Mouse (Mus musculus): ENCODE data around the gene Ttc12. TPM values are rescaled to one million over a fixed set of nuclear protein-coding genes. Genes with fewer than 3 reads are reported as not detected.

Gene Ttc12
- polyA plus RNA-seq, 1 experiment from 2014 or later, result 2.0 TPM

- WGBS, result 69% methylated on average over 3 of the region's 3 CpGs
- no peak overlapping the region for H3K9ac ChIP-seq
- H3K27me3 ChIP-seq, result no peaks in the 10 kb centered on the region
- no peak overlapping the region for H3K27ac ChIP-seq
- H3K9me3 ChIP-seq, result no peaks in the 10 kb centered on the region
- no peaks in the 10 kb centered on the region for H3K4me1 ChIP-seq
- no peak overlapping the region for H3K4me3 ChIP-seq
- no peak overlapping the region for H3K4me2 ChIP-seq
- ATAC-seq (ENCODE audit: insufficient number of reproducible peaks, insufficient read depth, low FRiP score, low TSS enrichment, low read depth), result no peak
- H3K36me3 ChIP-seq, result no peaks in the 10 kb centered on the region
Observed at GRCm38 (mm10) chr9:49450491-49450890, 35.5 kb downstream of the Ttc12 start.

- Histone ChIP-seq H3K4me3 (no peak overlapping the region), H3K9me3 (no peaks in the 10 kb centered on the region), H3K36me3 (no peaks in the 10 kb centered on the region), H3K4me1 (peaks cover 5% of the 10 kb centered on the region; the same call in 1 of the 2 replicates), H3K27ac (no peak overlapping the region), H3K4me2 (no peak overlapping the region), H3K9ac (no peak overlapping the region), H3K27me3 (no peaks in the 10 kb centered on the region)
- no peak for ATAC-seq (ENCODE audit: insufficient number of reproducible peaks, insufficient read depth, low FRiP score, low TSS enrichment, low read depth)
- WGBS, result 75% methylated on average over 3 of the region's 3 CpGs
Observed at GRCm38 (mm10) chr9:49442621-49443020, 43.4 kb downstream of the Ttc12 start.

- Histone ChIP-seq H3K27me3 (no peaks in the 10 kb centered on the region), H3K27ac (no peak overlapping the region), H3K4me3 (no peak overlapping the region), H3K4me1 (peaks cover 2% of the 10 kb centered on the region; the same call in 1 of the 2 replicates), H3K9me3 (no peaks in the 10 kb centered on the region), H3K36me3 (no peaks in the 10 kb centered on the region), H3K9ac (no peak overlapping the region), H3K4me2 (no peak overlapping the region)
- no peak for ATAC-seq (ENCODE audit: insufficient number of reproducible peaks, insufficient read depth, low FRiP score, low TSS enrichment, low read depth)
- WGBS, result 60% methylated on average over 5 of the region's 5 CpGs
Observed at GRCm38 (mm10) chr9:49427478-49427877, 58.5 kb downstream of the Ttc12 start.

- Histone ChIP-seq H3K27ac (no peak within 1 kb of the TSS), H3K4me1 (peaks cover 2% of the 10 kb centered on the region; the same call in 1 of the 2 replicates), H3K4me3 (no peak within 1 kb of the TSS), H3K36me3 (no peaks in the 10 kb centered on the region), H3K9ac (no peak within 1 kb of the TSS), H3K4me2 (no peak within 1 kb of the TSS), H3K9me3 (no peaks in the 10 kb centered on the region), H3K27me3 (no peaks in the 10 kb centered on the region)
- WGBS, result 62% methylated on average over 7 of the region's 7 CpGs
- no peak for ATAC-seq (ENCODE audit: insufficient number of reproducible peaks, insufficient read depth, low FRiP score, low TSS enrichment, low read depth)
Observed at GRCm38 (mm10) chr9:49426921-49427320, 59.1 kb downstream of the Ttc12 start, which contains the start of gene Ankk1. Ankk1 (minus strand) TSS chr9:49427021.

GRCm38 (mm10) chr9:49425585-49425984 lies 60.4 kb downstream of the Ttc12 start:
- no peak overlapping the region for H3K4me3 ChIP-seq
- no peak overlapping the region for H3K9ac ChIP-seq
- WGBS, result 60% methylated on average over 1 of the region's 1 CpGs
- no peaks in the 10 kb centered on the region for H3K9me3 ChIP-seq
- H3K27me3 ChIP-seq, result no peaks in the 10 kb centered on the region
- ATAC-seq (ENCODE audit: insufficient number of reproducible peaks, insufficient read depth, low FRiP score, low TSS enrichment, low read depth), result no peak
- no peaks in the 10 kb centered on the region for H3K36me3 ChIP-seq
- no peak overlapping the region for H3K27ac ChIP-seq
- H3K4me1 ChIP-seq, result peaks cover 2% of the 10 kb centered on the region; the same call in 1 of the 2 replicates
- H3K4me2 ChIP-seq, result no peak overlapping the region

GRCm38 (mm10) chr9:49423866-49424265 lies 62.2 kb downstream of the Ttc12 start:
- H3K27me3 ChIP-seq, result no peaks in the 10 kb centered on the region
- no peak overlapping the region for H3K4me2 ChIP-seq
- H3K4me1 ChIP-seq, result peaks cover 2% of the 10 kb centered on the region; the same call in 1 of the 2 replicates
- H3K9ac ChIP-seq, result no peak overlapping the region
- H3K36me3 ChIP-seq, result no peaks in the 10 kb centered on the region
- ATAC-seq (ENCODE audit: insufficient number of reproducible peaks, insufficient read depth, low FRiP score, low TSS enrichment, low read depth), result no peak
- H3K4me3 ChIP-seq, result no peak overlapping the region
- 86% methylated on average over 5 of the region's 5 CpGs for WGBS
- H3K27ac ChIP-seq, result no peak overlapping the region
- H3K9me3 ChIP-seq, result no peaks in the 10 kb centered on the region

- Histone ChIP-seq H3K4me1 (no peaks in the 10 kb centered on the region), H3K27ac (no peak overlapping the region), H3K4me3 (no peak overlapping the region), H3K9ac (no peak overlapping the region), H3K27me3 (no peaks in the 10 kb centered on the region), H3K9me3 (no peaks in the 10 kb centered on the region), H3K36me3 (no peaks in the 10 kb centered on the region), H3K4me2 (no peak overlapping the region)
- WGBS, result 76% methylated on average over 5 of the region's 5 CpGs
- no peak for ATAC-seq (ENCODE audit: insufficient number of reproducible peaks, insufficient read depth, low FRiP score, low TSS enrichment, low read depth)
Observed at GRCm38 (mm10) chr9:49410621-49411020, 75.4 kb downstream of the Ttc12 start.

- WGBS, result 85% methylated on average over 5 of the region's 5 CpGs
Observed at GRCm38 (mm10) chr9:49407028-49407427, 79.0 kb downstream of the Ttc12 start.

GRCm38 (mm10) chr9:49403711-49404110 lies 82.3 kb downstream of the Ttc12 start:
- no peaks in the 10 kb centered on the region for H3K9me3 ChIP-seq
- WGBS, result 57% methylated on average over 2 of the region's 2 CpGs
- no peak overlapping the region for H3K27ac ChIP-seq
- H3K9ac ChIP-seq, result no peak overlapping the region
- no peak overlapping the region for H3K4me2 ChIP-seq
- no peak overlapping the region for H3K4me3 ChIP-seq
- no peaks in the 10 kb centered on the region for H3K4me1 ChIP-seq
- H3K27me3 ChIP-seq, result no peaks in the 10 kb centered on the region
- no peaks in the 10 kb centered on the region for H3K36me3 ChIP-seq
- no peak for ATAC-seq (ENCODE audit: insufficient number of reproducible peaks, insufficient read depth, low FRiP score, low TSS enrichment, low read depth)

More at GRCm38 (mm10) chr9:49407028-49407427, 79.0 kb downstream of the Ttc12 start:
- no peaks in the 10 kb centered on the region for H3K36me3 ChIP-seq
- H3K4me3 ChIP-seq, result no peak overlapping the region
- H3K4me1 ChIP-seq, result no peaks in the 10 kb centered on the region
- H3K27ac ChIP-seq, result no peak overlapping the region
- no peaks in the 10 kb centered on the region for H3K9me3 ChIP-seq
- H3K27me3 ChIP-seq, result no peaks in the 10 kb centered on the region
- no peak overlapping the region for H3K4me2 ChIP-seq
- ATAC-seq (ENCODE audit: insufficient number of reproducible peaks, insufficient read depth, low FRiP score, low TSS enrichment, low read depth), result no peak
- H3K9ac ChIP-seq, result no peak overlapping the region

GRCm38 (mm10) chr9:49396006-49396405 lies 90.0 kb downstream of the Ttc12 start:
- Histone ChIP-seq H3K36me3 (no peaks in the 10 kb centered on the region), H3K4me1 (0 out of 2 replicates have a peak, but pooled peaks cover 4% of the 10 kb centered on the region), H3K9me3 (no peaks in the 10 kb centered on the region), H3K9ac (no peak overlapping the region), H3K4me2 (no peak overlapping the region), H3K27me3 (no peaks in the 10 kb centered on the region), H3K4me3 (no peak overlapping the region), H3K27ac (no peak overlapping the region)
- no peak for ATAC-seq (ENCODE audit: insufficient number of reproducible peaks, insufficient read depth, low FRiP score, low TSS enrichment, low read depth)

GRCm38 (mm10) chr9:49392242-49392641 lies 93.8 kb downstream of the Ttc12 start:
- Histone ChIP-seq H3K27ac (no peak overlapping the region), H3K27me3 (no peaks in the 10 kb centered on the region), H3K9me3 (no peaks in the 10 kb centered on the region), H3K4me2 (no peak overlapping the region), H3K4me1 (0 out of 2 replicates have a peak, but pooled peaks cover 4% of the 10 kb centered on the region), H3K36me3 (no peaks in the 10 kb centered on the region), H3K4me3 (no peak overlapping the region), H3K9ac (no peak overlapping the region)
- 51% methylated on average over 2 of the region's 2 CpGs for WGBS
- no peak for ATAC-seq (ENCODE audit: insufficient number of reproducible peaks, insufficient read depth, low FRiP score, low TSS enrichment, low read depth)

All from embryonic facial prominence, embryonic 13.5 days (tissue).